Mouse (Mus musculus) embryonic facial prominence, embryonic 10.5 days (tissue): ENCODE data around the gene Pcnx2. TPM values are rescaled to one million over a fixed set of nuclear protein-coding genes. Genes with fewer than 3 reads are reported as not detected.
A peak's percentile ranks its signal among the peaks of the same experiment; 100 is the strongest.

Experiments
- DNase-seq: peaks from one replicate; pipeline ENCODE4 v3.0.0-alpha.2; 2017; ENCODE audit warnings: low spot score
- H3K27ac ChIP-seq: fragments of 300-500 bp; sonication (generic); replicated peaks from 2 replicates; pipeline ENCODE4 v1.5.1; 2016; ENCODE audit warnings: mild to moderate bottlenecking
- H3K27me3 ChIP-seq: fragments of 300-500 bp; sonication (generic); replicated peaks from 2 replicates; pipeline ENCODE4 v1.6.1; 2016; ENCODE audit warnings: low read depth, mild to moderate bottlenecking; ENCODE audit not compliant: poor library complexity, severe bottlenecking
- H3K36me3 ChIP-seq: fragments of 300-500 bp; sonication (generic); replicated peaks from 2 replicates; pipeline ENCODE4 v1.6.1; 2016; ENCODE audit warnings: mild to moderate bottlenecking, moderate library complexity
- H3K4me1 ChIP-seq: fragments of 300-500 bp; sonication (generic); 2 replicates; pipeline ENCODE4 v1.6.1; 2016
- H3K4me3 ChIP-seq: fragments of 300-500 bp; sonication (generic); 2 replicates; pipeline ENCODE4 v1.5.1; 2016; ENCODE audit warnings: mild to moderate bottlenecking, moderate library complexity
- H3K9me3 ChIP-seq: fragments of 300-500 bp; sonication (generic); 2 replicates; pipeline ENCODE4 v1.6.1; 2016; ENCODE audit warnings: mild to moderate bottlenecking
- WGBS: fragments of 180-500 bp; shearing (Covaris S2); methylation state at CpG from one replicate; pipeline ENCODE4 v1.1.7; 2016; 5-methylcytosine and 5-hydroxymethylcytosine counted together
- polyA plus RNA-seq: library from polyadenylated mRNA; unstranded; fragments of >200 nt; fragmentation: Nextera tagmentation; extraction: Ambion mirVana; gene quantifications from 2 replicates; pipeline ENCODE4 v1.2.1, GENCODE M21; 2016

The Pcnx2 gene
- polyA plus RNA-seq, 1 experiment from 2014 or later, result 0.15 TPM

GRCm38 (mm10) chr8:125887549-125887948 lies 10.6 kb downstream of the Pcnx2 start:
- 92% methylated on average over 9 of the region's 9 CpGs for WGBS

DNA sequence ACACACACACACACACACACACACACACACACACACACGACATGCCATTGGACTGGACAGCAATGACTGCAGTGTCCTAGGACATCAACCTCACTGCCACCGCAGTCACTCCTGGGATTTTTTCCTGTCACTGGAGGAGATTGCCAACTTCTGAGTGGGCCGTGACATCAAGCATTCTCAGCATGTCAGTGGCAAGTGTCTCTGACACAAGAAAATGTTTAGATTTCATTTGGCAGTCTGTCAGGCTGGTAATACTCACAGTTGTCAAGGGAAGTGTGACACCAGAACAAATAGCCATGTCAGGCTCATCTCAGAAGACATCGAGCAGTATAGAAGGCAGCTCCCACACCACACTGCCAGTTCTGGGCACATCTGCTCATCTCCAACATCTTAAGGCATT lies 17.7 kb downstream of the Pcnx2 start:
- WGBS, result 89% methylated on average over 4 of the region's 4 CpGs
- no peak for DNase-seq
- no peak overlapping the region for H3K4me3 ChIP-seq
- H3K27me3 ChIP-seq, result no peaks in the 10 kb centered on the region
- peaks cover 7% of the 10 kb centered on the region for H3K4me1 ChIP-seq
- no peaks in the 10 kb centered on the region for H3K36me3 ChIP-seq
- H3K27ac ChIP-seq, result no peak overlapping the region
- H3K9me3 ChIP-seq, result no peaks in the 10 kb centered on the region

More at GRCm38 (mm10) chr8:125887549-125887948, 10.6 kb downstream of the Pcnx2 start:
- Histone ChIP-seq H3K27ac (no peak overlapping the region), H3K4me1 (no peaks in the 10 kb centered on the region; the same call in 1 of the 2 replicates), H3K36me3 (no peaks in the 10 kb centered on the region), H3K9me3 (no peaks in the 10 kb centered on the region), H3K4me3 (no peak overlapping the region), H3K27me3 (no peaks in the 10 kb centered on the region)
- DNase-seq, result no peak

GRCm38 (mm10) chr8:125873250-125873534 lies 24.9 kb downstream of the Pcnx2 start:
- 82% methylated on average over 2 of the region's 2 CpGs for WGBS

DNA sequence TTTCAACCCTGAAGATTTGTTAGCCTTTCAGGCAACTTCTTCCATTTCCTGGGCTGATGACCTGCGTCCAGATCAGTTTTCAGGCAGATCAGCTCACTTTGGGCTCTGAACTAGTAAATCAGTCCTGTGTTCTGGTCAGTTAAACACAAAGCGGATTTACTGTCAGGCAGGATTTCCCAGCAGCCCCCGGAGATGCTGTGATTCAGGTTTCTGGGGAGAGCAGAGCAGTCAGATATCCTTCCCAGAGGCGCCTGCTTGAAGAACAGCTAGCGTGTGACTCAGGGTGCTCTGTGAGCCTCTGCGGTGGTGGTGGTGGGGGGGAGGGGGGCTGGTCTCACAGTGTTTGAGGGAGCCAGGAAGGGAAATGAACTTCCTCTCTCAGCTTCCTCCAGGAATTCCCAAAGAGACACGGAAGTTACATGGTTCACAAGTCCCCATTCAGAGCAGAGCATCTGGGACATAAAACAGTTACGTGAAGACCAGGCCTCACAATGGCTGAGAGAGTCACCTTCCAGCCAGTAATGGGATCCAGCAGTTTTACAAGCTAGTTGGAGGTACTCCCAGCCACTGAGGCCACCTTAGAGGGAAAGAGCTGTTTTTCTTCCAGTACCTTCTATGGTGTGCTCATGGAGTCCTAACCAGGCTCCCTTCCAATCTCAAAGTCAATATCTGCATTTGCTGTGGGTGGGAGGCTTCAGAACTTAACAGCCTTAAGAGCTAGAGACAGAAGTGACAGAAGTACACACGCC lies 25.4 kb downstream of the Pcnx2 start:
- peak overlapping the region; percentile 35; the same call in 1 of the 2 replicates for H3K27ac ChIP-seq
- H3K36me3 ChIP-seq, result no peaks in the 10 kb centered on the region
- H3K9me3 ChIP-seq, result no peaks in the 10 kb centered on the region
- H3K4me3 ChIP-seq, result no peak overlapping the region
- 67% methylated on average over 9 of the region's 9 CpGs for WGBS
- H3K27me3 ChIP-seq, result peaks cover 12% of the 10 kb centered on the region; the same call in 1 of the 2 replicates
- no peak for DNase-seq
- peaks cover 43% of the 10 kb centered on the region for H3K4me1 ChIP-seq

More at GRCm38 (mm10) chr8:125873250-125873534, 24.9 kb downstream of the Pcnx2 start:
- H3K36me3 ChIP-seq, result no peaks in the 10 kb centered on the region
- DNase-seq, result no peak
- peaks cover 38% of the 10 kb centered on the region for H3K4me1 ChIP-seq
- H3K9me3 ChIP-seq, result no peaks in the 10 kb centered on the region
- H3K27me3 ChIP-seq, result peaks cover 12% of the 10 kb centered on the region; the same call in 1 of the 2 replicates
- H3K4me3 ChIP-seq, result no peak overlapping the region
- 0 out of 2 replicates have a peak overlapping the region, but pooled peaks have one; percentile 35 for H3K27ac ChIP-seq

DNA sequence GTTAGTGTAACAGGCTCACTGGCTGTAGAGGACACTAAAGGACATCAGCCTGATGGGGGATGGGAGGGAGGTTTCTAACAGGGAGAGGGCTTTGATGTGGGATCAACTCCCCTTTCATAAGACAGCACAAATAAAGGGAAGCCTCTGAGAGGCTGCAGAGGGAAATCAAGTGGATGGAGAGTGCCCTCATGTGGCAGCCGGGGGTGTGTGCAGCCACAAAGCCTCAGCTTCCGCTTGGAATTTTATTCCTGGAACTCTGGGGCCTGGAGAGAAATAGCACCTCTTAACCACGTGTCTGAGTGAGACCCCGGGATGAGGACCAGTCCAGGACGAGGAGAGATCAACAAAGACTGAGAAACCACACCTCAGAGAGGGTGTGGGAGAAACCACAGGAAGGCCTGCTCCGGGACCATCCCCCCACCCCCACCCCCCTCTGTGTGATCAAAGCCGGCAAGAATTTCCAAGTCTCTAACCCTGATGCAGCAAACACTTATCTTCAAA lies 27.2 kb downstream of the Pcnx2 start:
- Histone ChIP-seq H3K9me3 (no peaks in the 10 kb centered on the region), H3K27me3 (peaks cover 12% of the 10 kb centered on the region; the same call in 1 of the 2 replicates), H3K4me3 (peak overlapping the region; percentile 38), H3K4me1 (peaks cover 38% of the 10 kb centered on the region), H3K36me3 (no peaks in the 10 kb centered on the region), H3K27ac (peak overlapping the region; percentile 71)
- 3% methylated on average over 7 of the region's 7 CpGs for WGBS
- peak; percentile 88 for DNase-seq

DNA sequence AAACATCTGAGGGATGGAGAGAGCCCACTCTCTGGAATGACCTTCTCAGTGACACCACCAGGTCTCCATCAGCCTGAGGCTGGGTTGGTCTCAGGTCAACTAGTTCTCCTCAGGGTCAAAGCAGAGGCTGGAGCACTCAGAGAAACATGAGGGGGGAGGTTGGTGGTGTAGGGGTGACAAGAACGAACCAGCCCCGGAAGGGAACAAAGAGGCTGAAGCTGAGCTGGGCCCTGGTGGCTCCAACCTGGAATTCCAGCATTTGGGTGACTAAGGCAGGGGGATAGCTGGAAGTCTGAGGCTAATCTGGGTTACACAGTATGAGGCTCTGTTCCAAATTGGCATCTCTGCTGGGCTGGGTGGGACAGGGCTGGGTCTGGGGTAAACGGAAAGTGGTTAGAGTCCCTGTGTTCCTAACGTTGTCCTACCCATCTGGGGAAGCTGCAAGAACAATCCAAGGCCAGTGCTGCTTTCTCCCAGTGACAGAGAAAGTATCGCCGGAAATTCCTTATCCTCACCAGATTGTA lies 27.9 kb downstream of the Pcnx2 start:
- Histone ChIP-seq H3K4me3 (no peak overlapping the region), H3K27ac (peak overlapping the region; percentile 71), H3K27me3 (peaks cover 11% of the 10 kb centered on the region; the same call in 1 of the 2 replicates), H3K36me3 (no peaks in the 10 kb centered on the region), H3K4me1 (peaks cover 36% of the 10 kb centered on the region), H3K9me3 (no peaks in the 10 kb centered on the region)
- 35% methylated on average over 6 of the region's 6 CpGs for WGBS
- no peak for DNase-seq

DNA sequence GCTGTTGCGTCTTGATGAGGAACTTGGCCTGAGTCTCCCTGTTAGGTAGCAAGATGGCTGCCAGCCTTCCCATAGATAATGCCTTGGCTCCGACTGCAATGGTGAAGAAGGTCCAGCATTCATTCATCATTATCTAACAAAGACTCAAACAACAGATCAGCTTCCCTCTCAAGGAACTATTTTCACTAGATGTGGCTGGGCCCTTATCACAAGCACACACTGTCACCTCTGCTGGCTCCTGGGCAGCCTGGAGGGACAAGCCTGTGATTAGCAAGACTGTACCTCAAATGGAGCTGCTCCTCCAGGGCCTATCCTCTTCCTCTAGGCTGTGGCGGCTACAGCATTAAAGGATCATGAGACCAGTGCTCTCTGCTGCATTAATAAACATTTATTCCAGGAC lies 28.4 kb downstream of the Pcnx2 start:
- Histone ChIP-seq H3K4me1 (peaks cover 36% of the 10 kb centered on the region), H3K4me3 (no peak overlapping the region), H3K27me3 (peaks cover 7% of the 10 kb centered on the region; the same call in 1 of the 2 replicates), H3K9me3 (no peaks in the 10 kb centered on the region), H3K36me3 (no peaks in the 10 kb centered on the region), H3K27ac (peak overlapping the region; percentile 71)
- DNase-seq, result no peak
- WGBS, result 82% methylated on average over 3 of the region's 3 CpGs

GRCm38 (mm10) chr8:125868552-125868951 lies 29.6 kb downstream of the Pcnx2 start:
- no peaks in the 10 kb centered on the region for H3K9me3 ChIP-seq
- H3K36me3 ChIP-seq, result no peaks in the 10 kb centered on the region
- no peak for DNase-seq
- H3K27ac ChIP-seq, result no peak overlapping the region
- H3K4me3 ChIP-seq, result no peak overlapping the region
- peaks cover 7% of the 10 kb centered on the region; the same call in 1 of the 2 replicates for H3K27me3 ChIP-seq
- WGBS, result 72% methylated on average over 7 of the region's 7 CpGs
- H3K4me1 ChIP-seq, result peaks cover 36% of the 10 kb centered on the region

GRCm38 (mm10) chr8:125866125-125866524 lies 32.0 kb downstream of the Pcnx2 start:
- 83% methylated on average over 12 of the region's 12 CpGs for WGBS
- peaks cover 7% of the 10 kb centered on the region; the same call in 1 of the 2 replicates for H3K27me3 ChIP-seq
- peaks cover 32% of the 10 kb centered on the region for H3K4me1 ChIP-seq
- no peak overlapping the region for H3K4me3 ChIP-seq
- no peaks in the 10 kb centered on the region for H3K9me3 ChIP-seq
- H3K27ac ChIP-seq, result no peak overlapping the region
- H3K36me3 ChIP-seq, result no peaks in the 10 kb centered on the region
- DNase-seq, result no peak

- Histone ChIP-seq H3K9me3 (no peaks in the 10 kb centered on the region), H3K4me3 (no peak overlapping the region), H3K4me1 (peaks cover 17% of the 10 kb centered on the region), H3K36me3 (no peaks in the 10 kb centered on the region), H3K27ac (0 out of 2 replicates have a peak overlapping the region, but pooled peaks have one; percentile 6), H3K27me3 (peaks cover 18% of the 10 kb centered on the region; the same call in 1 of the 2 replicates)
- WGBS, result 66% methylated on average over 6 of the region's 6 CpGs
- DNase-seq, result no peak
These were observed 40.9 kb downstream of the Pcnx2 start for GRCm38 (mm10) chr8:125857251-125857650.

- WGBS, result 94% methylated on average over 4 of the region's 4 CpGs
- Histone ChIP-seq H3K4me1 (peaks cover 8% of the 10 kb centered on the region), H3K9me3 (no peaks in the 10 kb centered on the region), H3K27ac (no peak overlapping the region), H3K36me3 (no peaks in the 10 kb centered on the region), H3K27me3 (peaks cover 18% of the 10 kb centered on the region; the same call in 1 of the 2 replicates), H3K4me3 (no peak overlapping the region)
- DNase-seq, result no peak
These were observed 42.0 kb downstream of the Pcnx2 start for GRCm38 (mm10) chr8:125856160-125856559.

GRCm38 (mm10) chr8:125854379-125854778 lies 43.7 kb downstream of the Pcnx2 start:
- Histone ChIP-seq H3K9me3 (no peaks in the 10 kb centered on the region), H3K27me3 (peaks cover 18% of the 10 kb centered on the region; the same call in 1 of the 2 replicates), H3K36me3 (no peaks in the 10 kb centered on the region), H3K27ac (no peak overlapping the region), H3K4me1 (peaks cover 5% of the 10 kb centered on the region), H3K4me3 (no peak overlapping the region)
- 65% methylated on average over 7 of the region's 7 CpGs for WGBS
- no peak for DNase-seq

GRCm38 (mm10) chr8:125853300-125853699 lies 44.8 kb downstream of the Pcnx2 start:
- Histone ChIP-seq H3K36me3 (no peaks in the 10 kb centered on the region), H3K4me3 (no peak overlapping the region), H3K9me3 (no peaks in the 10 kb centered on the region), H3K27me3 (peaks cover 18% of the 10 kb centered on the region; the same call in 1 of the 2 replicates), H3K4me1 (peaks cover 5% of the 10 kb centered on the region), H3K27ac (no peak overlapping the region)
- WGBS, result 88% methylated on average over 5 of the region's 5 CpGs
- no peak for DNase-seq
